Mouse (Mus musculus) G1E (cell line): ENCODE measurements around the gene Cyfip1.

ENCODE experiments used
- CTCF ChIP-seq: IDR thresholded peaks from 2 replicates; pipeline ENCODE4 v1.5.1; 2012; ENCODE audit warnings: low read depth, low read length, inconsistent platforms, mixed read lengths
- GATA1 ChIP-seq: IDR thresholded peaks from 2 replicates; pipeline ENCODE4 v1.6.1; 2012; ENCODE audit warnings: borderline replicate concordance, low read length, inconsistent platforms, mixed read lengths
- GATA2 ChIP-seq: IDR thresholded peaks from 2 replicates; pipeline ENCODE4 v1.6.1; 2012; ENCODE audit warnings: low read depth, low read length, inconsistent platforms, borderline replicate concordance

GRCm38 (mm10) chr7:55957178-55957577, 115.6 kb downstream of the Cyfip1 start:
- no peak for TF ChIP-seq CTCF
- no peak for TF ChIP-seq GATA1
- no peak for TF ChIP-seq GATA2
